Mouse (Mus musculus): ENCODE data around the gene Specc1.
A peak's percentile ranks its signal among the peaks of the same experiment; 100 is the strongest.

The Specc1 gene

DNA sequence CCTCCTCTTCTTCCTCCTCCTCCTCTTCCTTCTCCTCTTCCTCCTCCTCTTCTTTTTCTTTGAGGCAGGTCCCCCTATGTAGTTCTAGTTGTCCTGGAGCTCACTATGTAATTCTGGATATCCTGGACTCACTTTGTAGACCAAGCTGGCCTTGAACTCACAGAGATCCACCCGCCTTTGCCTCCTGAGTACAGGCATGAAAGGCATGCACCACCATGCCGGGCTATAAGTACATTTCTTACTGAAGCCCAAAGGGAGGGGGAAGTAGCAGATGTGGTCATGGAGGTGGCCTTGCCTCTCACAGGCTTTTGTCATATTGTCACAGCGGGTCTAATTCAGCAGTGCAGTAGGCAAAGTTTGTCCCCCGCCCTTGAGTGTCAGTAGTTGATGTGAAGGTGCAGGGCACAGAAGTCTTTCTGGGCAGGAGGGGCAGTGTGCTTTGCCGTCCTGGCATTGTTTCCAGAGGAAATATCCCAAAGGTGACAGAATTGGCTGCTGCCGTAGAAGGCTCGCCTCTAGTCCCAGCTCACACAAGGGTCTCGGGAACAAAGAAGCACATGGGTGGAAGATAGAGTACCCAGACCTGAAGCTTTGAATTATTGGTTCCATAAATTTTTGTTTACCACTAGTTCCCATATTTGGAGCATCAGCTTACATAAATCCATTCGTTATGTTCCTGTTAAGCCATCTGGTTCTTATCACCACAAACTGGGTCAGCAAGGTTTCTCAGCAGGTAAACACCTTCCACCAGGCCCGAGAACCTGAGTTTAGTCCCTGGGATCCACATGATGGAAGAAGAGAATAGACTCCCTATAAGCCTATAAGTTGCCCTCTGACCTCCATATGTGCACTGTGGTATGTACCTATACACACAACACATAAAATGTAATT is 62.0 kb downstream of the Specc1 start:
- DNase-seq = no peak

DNA sequence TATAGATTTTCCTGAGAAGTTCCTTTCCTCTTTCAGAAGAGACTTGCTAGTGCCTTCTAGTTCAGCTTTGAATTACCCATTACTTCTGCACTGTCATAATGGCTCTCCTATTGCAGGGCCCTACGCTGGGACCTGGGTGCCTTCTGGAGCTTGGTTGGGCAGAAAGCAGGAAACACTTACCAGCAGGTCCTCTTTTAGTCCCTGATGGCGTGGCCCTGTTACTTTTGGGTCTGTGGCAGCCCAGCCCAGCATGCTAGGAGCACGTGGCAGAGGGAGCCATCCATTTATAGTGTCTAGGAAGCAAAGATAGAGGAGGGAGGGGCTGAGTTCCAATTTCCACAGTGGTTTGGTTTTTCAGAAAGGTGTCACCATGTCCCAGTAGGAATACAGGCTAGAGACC is 63.3 kb downstream of the Specc1 start:
- no peak for DNase-seq

DNA sequence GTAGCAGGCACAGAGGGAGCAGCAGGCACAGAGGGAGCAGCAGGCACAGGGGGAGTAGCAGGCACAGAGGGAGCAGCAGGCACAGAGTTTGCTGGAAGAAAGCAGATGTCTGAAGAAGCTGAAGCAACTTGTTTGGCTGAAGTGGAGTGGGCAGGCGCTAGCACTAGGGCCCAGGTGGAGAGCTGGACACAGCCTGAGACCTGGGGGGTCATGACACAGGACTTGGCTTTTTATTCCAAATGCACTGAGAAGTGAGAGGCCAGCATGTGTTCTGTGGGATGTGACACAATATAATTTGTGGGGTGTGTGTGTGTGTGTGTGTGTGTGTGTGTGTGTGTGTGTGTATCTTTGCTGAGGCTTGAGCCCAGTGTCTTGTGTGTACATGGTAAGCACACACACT is 64.3 kb downstream of the Specc1 start:
- no peak for DNase-seq

DNA sequence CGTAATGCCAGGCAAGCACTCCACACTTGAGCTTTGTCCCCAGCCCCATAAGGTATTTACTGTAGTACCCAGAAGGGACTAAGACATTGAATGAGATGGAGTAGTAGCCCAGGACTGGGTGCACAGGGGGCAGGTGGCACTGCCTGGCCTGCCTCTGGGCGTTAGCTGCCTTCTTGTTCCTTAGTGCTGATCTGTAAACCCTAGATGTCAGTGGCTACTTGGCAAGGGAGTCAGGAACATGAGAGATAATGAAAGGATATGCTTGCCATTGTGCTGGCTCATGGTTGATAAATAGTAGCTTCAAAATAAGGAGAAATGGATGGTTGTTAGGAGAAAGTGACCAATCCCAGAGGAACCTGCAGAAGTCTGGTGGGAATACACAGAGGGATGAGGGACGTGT is 65.5 kb downstream of the Specc1 start:
- no peak for DNase-seq

DNA sequence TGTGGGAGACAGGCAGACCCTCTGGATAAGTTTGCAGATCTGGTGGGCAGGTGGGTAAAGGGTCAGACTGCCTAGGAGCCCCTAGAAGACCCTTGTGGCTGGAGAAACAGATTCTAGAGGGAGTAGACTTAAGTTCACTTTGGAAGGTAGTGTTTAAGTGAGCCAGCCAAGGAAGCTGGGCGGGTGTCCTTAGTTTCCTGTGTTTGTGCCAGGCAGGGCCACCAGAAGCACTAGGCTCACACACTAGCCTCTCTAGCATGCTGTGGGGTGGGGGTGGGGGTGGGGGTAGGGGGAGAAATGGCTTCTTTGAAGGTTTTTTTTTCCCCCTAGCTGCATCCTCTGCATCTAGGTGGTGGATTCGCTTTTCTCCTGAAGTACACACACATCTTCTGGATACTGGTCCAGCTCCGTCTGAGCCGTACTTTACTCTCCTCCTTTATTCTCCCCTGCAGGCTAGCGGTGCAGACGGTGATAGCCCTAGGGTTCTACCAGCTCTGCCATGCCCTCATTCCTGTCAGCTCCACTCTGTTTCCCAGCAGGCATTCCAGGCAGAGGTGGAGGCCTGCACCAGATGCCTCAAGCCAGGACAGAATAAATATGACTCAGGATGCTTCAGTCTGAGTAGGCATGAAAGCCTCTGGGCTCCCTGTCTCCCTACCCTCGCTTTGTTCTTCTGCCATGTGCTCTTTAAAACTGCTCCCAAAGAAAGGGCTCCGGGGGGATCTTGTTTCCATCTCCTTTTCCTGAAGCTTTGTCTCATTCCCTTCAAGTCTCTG is 66.3 kb downstream of the Specc1 start:
- no peak for DNase-seq

DNA sequence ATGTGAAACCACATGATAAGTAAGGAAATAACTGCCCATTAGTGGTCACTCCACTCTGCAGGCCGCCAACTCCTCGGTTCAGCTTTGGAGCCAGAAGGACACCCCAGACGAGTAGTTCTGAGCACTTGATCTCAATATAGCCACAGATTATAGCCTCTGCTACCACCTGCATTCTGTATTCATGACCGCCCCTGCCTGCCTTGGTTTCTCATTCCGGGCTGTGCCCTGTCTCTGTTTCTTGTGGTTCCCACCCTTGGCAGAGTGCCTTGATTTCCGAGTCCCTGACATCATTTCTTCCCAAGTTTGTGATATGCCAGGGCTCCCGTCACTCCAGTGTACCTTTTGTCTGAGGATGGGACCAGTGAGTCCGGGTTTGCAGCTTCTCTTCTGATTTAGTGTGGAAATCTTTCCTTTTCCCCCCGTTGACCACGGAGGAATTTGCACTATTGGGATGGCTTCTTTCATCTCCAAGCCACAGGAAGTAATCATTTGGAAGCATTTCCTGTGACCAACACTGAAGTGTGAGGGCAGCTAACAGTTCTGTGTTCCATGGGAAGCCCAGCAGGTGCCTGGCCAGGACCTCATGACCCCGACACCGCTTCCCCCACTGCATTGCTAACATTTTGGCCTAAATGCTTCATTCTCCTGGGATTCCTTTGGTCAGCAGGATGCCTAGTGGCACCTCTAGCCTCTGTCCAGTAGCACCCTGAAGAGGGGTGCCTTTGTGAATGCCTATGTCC is 67.1 kb downstream of the Specc1 start:
- DNase-seq = no peak

DNA sequence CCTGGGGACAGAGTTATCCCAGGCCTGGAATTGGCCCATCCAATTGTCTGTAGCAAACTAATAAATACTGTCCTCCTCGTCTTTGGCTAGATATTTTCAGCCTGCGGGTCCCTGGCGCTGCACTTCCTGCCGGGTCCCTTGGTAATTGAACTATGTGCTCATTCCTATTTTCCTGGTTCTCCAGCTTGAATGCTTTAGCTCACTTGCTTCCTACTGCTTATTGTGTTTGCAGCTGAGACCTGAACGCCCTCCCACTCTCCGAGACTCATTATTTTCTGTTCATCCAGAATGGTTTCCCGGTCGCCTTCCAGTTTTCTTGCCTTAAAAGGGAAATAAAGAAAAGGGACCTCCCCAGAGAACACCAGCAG is 67.7 kb downstream of the Specc1 start:
- DNase-seq = no peak

DNA sequence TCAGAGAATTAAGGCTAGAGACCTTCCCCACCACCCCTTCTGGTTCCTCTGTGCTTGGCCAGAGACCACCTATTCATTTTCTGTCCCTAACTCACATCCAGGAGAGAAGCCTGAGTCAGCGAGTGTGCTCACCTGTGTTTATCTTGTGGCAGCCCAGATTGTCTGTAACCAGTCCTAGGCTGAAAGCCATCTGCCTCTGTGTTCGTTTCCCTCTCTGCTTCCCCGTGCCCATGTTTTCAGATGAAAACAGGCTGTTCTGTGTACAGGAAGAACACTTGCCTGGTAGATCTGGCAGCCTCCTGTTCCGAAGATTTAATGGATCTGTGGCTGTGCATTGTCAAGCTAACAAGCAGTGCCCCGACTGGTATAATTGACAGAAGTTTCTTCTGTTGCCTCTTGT is 68.4 kb downstream of the Specc1 start:
- no peak for DNase-seq

DNA sequence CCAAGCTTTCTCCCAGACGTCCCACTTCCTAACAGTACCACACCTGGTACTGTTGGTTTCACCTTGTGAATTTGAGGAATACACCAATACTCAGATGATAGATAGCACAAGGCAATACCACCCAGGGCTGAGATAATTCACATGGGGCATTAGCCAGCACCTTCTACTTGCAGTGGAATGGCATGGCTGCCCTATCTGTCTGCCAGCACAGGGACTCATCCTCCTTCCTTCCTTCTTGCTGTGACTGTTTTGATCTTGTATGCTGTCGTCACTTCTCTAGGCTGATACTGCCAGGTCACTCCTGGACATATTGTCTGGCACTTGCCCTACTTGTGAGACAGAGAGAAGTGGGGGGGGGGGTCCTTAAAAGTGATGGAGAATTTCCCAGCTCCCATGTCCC is 69.2 kb downstream of the Specc1 start:
- DNase-seq = no peak

DNA sequence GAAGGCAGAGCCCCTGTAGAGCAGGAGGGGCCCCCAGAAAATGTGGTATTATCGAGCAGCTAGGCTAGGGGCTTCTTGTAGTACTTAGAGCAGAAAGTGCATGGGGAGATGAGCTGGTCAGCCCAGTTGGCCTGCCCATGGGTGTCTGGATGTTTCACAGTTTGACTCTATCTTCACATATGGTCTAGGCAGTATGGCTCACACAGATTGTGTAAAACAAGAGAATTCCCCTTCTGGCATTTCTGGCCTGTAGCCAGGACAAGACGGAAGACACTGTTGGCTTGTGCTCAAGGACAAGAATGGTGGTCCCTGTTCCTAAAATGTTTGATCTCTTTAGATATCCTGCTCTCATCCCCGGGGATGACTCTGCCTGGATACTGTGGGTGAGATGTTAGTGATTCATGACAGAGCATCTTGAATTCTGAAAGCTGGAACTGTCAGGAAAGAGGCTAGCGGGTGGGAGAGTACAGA is 69.8 kb downstream of the Specc1 start:
- DNase-seq = no peak

DNA sequence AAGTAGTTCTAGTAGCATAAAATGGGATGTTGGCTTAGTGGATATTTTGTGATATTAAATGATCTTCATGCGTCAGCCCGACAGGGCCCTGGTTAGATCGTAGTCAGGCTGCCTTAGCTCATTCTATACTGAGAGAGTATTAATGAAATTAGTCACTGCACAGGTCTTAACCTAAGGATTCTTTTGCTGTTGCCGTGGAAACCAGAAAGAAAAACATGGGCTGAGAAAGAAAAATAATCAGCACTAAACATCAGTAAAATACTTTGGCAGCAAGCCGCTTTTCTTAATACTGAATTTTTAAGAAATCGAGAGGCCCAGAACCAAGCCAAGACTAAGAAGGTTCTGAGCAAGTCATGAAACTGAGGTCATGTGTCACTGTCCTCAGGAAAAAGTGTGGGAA is 70.7 kb downstream of the Specc1 start:
- DNase-seq = no peak

DNA sequence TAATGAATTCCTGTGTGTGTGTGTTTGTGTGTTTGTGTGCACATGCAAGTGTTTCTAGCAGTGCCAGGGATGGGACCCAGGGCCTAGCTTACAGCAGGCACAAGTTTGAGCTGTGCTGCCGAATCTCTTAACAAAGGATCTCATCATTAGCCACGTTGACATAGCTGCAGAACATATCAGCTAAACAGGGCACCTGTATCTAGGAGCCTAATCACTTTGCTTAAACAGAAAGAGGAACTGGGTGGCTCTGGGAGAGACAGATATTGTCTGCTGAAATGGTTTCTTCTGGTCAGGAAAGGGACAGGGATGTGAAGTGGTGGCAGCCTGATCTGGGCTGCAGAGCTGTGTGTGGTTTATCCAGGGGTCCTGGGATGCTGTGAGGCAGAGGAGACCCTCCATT is 71.1 kb downstream of the Specc1 start:
- no peak for DNase-seq

DNA sequence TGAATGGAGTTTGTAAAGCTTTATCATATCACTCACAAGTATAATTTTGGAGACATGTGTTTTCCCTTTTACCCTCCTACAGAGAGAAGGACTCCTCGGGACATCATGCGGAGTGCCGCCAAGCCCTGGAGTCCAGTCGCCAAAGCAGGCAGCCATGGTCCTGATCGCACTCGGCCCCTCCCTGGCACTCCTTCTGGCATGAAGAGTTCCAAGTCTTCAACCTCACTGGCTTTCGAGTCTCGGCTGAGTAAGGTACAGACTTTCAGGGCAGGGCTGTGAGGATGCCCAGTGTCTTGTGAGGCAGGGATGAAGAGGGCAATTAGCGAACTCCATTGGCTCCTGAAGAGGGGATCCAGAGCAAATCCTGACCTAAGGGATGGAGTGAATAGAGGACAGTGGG is 72.6 kb downstream of the Specc1 start:
- no peak for DNase-seq

DNA sequence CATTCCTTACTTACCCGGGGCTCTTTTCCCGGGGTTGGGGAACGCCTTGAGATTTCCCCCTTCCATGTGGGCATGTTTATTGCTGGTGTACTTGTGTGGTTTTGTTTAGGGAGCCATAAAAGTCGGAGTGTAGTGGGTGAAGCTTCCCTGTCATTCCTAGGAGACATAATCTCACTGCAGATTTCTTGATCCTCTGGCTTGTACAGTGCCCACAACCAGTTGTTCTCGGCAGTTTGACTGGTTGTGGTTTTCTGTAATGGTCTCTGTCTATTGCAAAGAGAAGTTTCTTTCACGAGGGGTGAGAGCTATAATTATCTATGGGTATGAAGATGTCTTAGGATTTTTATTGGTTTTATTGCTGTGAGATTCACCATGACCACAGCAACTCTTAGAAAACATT is 78.0 kb downstream of the Specc1 start:
- DNase-seq = no peak

DNA sequence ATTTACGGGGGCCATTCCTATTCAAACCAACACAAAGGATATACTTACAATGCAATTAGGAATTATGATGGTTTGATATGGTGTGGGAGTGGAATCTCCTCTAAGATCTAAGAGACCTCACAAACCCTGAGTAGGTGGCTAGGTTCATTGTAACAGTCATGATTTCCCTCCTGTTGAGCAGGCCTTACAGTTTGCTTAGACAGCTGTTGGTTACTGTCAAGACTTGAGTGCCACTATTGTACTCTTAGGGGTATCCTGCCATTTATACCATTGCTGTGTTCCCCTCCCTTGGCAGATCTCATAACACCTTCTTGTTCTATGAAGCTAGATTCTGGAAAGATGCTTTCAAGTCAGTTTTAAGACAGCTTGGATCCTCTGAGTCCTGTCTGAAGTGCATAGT is 78.7 kb downstream of the Specc1 start:
- DNase-seq = no peak

DNA sequence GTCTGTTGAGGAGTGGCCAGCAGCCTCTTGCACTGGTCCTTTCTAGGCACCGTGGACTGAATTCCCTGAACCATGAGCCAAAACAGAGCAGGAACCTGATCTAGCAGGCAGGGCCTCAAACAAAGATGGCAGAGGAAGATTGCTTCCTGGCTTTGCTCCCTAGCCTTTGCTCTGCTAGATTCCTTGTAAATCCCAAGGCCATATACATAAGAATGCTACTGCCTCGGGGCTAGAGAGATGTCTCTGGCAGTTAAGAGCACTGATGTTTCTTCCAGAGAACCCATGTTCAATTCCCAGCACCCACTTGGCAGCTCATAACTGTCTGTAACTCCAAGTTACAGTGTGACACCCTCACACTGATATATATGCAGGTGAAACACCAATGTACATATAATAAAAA is 83.6 kb downstream of the Specc1 start:
- DNase-seq = no peak

DNA sequence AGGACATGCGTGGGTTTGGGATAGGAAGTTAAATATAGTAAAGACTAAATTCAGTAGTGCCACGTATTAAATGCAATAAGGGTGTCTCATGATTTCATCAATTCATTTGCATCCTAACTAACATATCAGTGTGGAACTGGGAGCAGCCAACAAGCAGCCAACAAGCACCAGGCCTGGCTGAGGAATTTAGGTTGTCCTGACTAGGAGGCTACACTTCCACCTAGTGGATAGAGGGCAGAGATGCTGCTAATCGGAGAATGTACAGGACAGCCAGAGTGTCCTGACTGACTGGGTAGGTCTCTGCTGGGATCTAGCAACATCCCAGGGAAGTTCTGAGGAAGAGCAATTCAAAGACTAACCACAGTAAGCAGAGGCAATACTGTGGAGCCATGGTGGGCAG is 88.1 kb downstream of the Specc1 start:
- no peak for DNase-seq

DNA sequence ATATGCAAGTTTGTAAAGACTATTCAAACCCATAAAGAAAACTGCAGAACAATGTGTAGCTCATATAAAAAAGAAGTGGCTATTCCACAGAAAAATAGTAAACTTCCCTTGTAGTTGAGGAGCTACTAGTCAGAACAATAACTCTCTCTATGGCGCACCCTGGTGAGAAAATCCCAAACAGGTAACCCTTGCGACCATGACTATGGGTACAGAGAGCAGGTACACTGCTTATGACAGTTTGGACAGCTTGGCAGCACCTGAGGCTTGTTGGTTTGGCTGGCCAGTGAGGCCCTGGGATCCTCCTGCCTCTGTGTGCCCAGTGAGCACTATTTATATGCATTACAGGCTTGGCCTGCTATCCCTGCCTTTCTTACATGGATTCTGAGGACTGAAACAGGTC is 89.4 kb downstream of the Specc1 start:
- DNase-seq = no peak

DNA sequence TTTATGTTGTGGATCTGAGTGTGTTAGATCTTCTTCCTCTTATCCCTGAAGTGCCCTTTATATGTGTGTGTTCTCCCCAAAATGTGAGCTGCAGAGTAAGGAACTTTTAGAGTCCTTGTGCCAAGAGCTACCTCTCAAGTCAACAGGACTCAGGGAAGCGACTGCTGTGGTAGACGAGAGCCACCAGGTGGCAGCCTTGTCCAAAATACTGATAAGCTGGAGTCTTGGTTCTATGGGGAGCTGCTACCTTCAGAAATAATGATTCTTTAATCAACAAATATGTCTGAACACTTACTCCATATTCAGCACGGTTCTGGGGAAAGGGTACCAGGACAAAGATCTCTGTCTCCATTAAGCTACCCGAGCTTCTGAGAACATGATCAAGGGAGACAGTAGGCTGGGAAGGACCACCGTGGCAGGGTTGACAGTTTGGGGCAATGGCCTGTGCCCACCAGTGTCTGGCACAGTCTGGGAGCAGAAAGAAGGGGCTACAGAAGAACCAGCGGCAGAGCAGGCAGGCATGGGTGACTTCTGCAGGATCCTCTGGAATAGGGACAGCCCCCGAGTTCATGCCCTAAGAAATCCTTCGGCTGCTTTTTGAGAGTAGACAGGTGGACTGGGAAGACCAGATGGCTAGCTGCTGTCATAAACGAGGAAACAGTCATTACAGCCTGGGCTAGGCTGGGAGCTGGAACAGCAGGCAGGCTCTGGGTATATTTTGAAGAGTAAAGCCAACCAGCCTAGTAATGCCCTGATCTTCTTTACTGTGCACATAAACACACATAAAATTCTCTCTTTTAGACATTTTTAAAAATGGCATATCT is 91.5 kb downstream of the Specc1 start:
- DNase-seq = peak; percentile 53

DNA sequence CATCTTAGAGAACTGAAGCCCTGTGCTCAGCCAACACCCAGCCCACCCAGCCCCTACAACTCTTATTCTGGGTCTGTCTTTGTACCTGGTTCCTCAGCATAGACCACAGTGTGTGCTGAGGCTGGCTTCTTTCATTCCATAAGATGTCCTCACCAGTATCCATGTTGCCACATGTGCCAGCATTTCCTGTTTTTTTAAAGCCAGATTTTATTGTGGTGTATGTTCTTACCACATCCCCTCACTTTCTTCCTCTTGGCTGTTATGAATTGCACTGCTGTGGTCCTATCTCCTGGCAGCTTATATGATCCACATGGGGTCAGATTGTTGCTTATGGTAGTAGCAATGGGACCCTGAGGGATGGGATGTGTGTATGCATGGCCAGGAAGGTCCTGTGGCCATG is 92.6 kb downstream of the Specc1 start:
- DNase-seq = no peak

DNA sequence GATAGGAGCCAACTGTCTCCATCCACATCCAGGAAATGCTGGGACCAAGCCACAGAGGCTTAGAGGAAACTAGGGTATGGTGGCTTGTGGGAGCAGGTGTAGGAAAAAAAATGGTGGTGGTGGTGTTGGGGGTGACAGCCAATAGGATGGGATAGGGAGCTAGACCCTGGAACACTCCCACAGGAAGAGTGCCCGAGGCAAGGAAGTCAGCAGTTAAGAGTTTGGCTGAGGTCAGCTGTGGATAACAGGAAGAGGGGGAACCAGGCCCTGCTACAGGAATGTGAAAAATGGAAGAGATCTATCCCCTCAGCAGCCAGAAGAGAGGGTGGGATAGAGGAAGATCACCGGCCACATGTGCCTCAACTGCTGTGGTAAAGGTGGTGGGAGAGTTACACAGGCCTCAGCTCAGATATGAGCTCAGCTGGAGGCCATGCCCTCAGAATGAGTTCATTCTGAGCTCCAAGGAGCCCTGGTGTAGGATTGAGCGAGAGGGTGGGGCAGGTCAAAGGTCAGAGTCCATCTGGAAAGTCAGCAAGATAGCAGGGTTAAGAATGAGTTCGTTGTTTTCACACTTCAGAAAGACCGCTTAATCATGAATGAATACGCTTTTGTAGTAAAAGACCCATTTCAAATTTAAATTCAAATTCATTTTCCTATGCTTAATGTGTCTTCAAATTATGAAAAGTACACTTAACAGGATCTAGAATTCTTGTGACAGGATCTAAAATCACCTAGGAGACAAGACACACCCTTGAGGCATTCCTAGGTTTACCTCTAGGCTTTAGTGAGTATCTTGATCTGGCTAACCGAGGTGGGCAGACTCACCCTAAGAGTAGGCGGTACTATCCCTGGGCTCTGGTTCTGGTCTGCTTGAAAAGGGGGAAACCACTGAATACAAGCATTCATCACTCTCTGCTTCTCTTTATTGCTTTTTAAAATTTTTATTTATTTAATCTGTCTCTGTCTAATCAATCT is 94.1 kb downstream of the Specc1 start:
- no peak for DNase-seq

Measured in right cerebral cortex, postnatal 25 days (tissue).